Mouse (Mus musculus): Measurements from ENCODE around the gene Dvl3. TPM values are rescaled to one million over a fixed set of nuclear protein-coding genes. Genes with fewer than 3 reads are reported as not detected.

Dvl3 gene
- polyA plus RNA-seq, 1 experiment from 2014 or later, result 49.1 TPM

- no peaks in the 10 kb centered on the region for H3K9me3 ChIP-seq
- no peak overlapping the region for H3K27ac ChIP-seq (replicated peaks)
- no peak for ATAC-seq (ENCODE audit: low FRiP score, low read depth)
- H3K36me3 ChIP-seq, result peaks cover 45% of the 10 kb centered on the region
- H3K4me3 ChIP-seq, result no peak overlapping the region
- H3K4me2 ChIP-seq (replicated peaks), result no peak overlapping the region
- H3K9ac ChIP-seq (replicated peaks), result no peak overlapping the region
- H3K27me3 ChIP-seq, result no peaks in the 10 kb centered on the region
- WGBS, result 95% methylated on average over 5 of the region's 5 CpGs
- peaks cover 18% of the 10 kb centered on the region for H3K4me1 ChIP-seq
Observed at GRCm38 (mm10) chr16:20551691-20552090, 34.9 kb downstream of the Dvl3 start.

- H3K4me3 ChIP-seq, result no peak overlapping the region
- H3K27me3 ChIP-seq, result no peaks in the 10 kb centered on the region
- no peak overlapping the region for H3K27ac ChIP-seq (replicated peaks)
- no peaks in the 10 kb centered on the region for H3K9me3 ChIP-seq
- H3K4me2 ChIP-seq (replicated peaks), result no peak overlapping the region
- no peak overlapping the region for H3K9ac ChIP-seq (replicated peaks)
- H3K4me1 ChIP-seq, result peaks cover 16% of the 10 kb centered on the region
- H3K36me3 ChIP-seq, result peaks cover 51% of the 10 kb centered on the region
- no peak for ATAC-seq (ENCODE audit: low FRiP score, low read depth)
- WGBS, result 85% methylated on average over 1 of the region's 1 CpGs
Observed at GRCm38 (mm10) chr16:20552594-20552993, 35.8 kb downstream of the Dvl3 start.

- WGBS, result 92% methylated on average over 6 of the region's 6 CpGs
- no peak for ATAC-seq (ENCODE audit: low FRiP score, low read depth)
Observed at GRCm38 (mm10) chr16:20555000-20555399, 38.2 kb downstream of the Dvl3 start.

GRCm38 (mm10) chr16:20557381-20557780 lies 40.6 kb downstream of the Dvl3 start:
- Histone ChIP-seq H3K9ac (replicated peaks) (no peak overlapping the region), H3K27me3 (no peaks in the 10 kb centered on the region), H3K27ac (replicated peaks) (no peak overlapping the region), H3K4me3 (no peak overlapping the region), H3K4me2 (replicated peaks) (no peak overlapping the region), H3K36me3 (peaks cover 78% of the 10 kb centered on the region), H3K4me1 (no peaks in the 10 kb centered on the region), H3K9me3 (no peaks in the 10 kb centered on the region)
- ATAC-seq (ENCODE audit: low FRiP score, low read depth), result no peak
- 79% methylated on average over 7 of the region's 7 CpGs for WGBS

More at GRCm38 (mm10) chr16:20555000-20555399, 38.2 kb downstream of the Dvl3 start:
- Histone ChIP-seq H3K9me3 (no peaks in the 10 kb centered on the region), H3K36me3 (peaks cover 75% of the 10 kb centered on the region), H3K27ac (replicated peaks) (no peak overlapping the region), H3K27me3 (no peaks in the 10 kb centered on the region), H3K4me1 (no peaks in the 10 kb centered on the region), H3K9ac (replicated peaks) (no peak overlapping the region), H3K4me3 (no peak overlapping the region), H3K4me2 (replicated peaks) (no peak overlapping the region)

- H3K4me3 ChIP-seq, result no peak overlapping the region
- no peak overlapping the region for H3K9ac ChIP-seq (replicated peaks)
- no peak for ATAC-seq (ENCODE audit: low FRiP score, low read depth)
Observed at GRCm38 (mm10) chr16:20565075-20565474, 48.3 kb downstream of the Dvl3 start.

More at GRCm38 (mm10) chr16:20565075-20565474, 48.3 kb downstream of the Dvl3 start:
- no peak overlapping the region for H3K27ac ChIP-seq (replicated peaks)
- no peaks in the 10 kb centered on the region for H3K4me1 ChIP-seq
- H3K9me3 ChIP-seq, result no peaks in the 10 kb centered on the region
- WGBS, result 63% methylated on average over 1 of the region's 1 CpGs
- peaks cover 30% of the 10 kb centered on the region for H3K36me3 ChIP-seq
- no peak overlapping the region for H3K4me2 ChIP-seq (replicated peaks)
- no peaks in the 10 kb centered on the region for H3K27me3 ChIP-seq

Other genes starting within 250 kb of the Dvl3 start
- gene Parl, start 214.6 kb upstream of the Dvl3 start, polyA plus RNA-seq (2016; fragmentation: Nextera tagmentation; extraction: Ambion mirVana), result 95.0 and 95.2 TPM in 2 replicates
- not detected in 2 replicates for gene Cyp2ab1, start 191.6 kb upstream of the Dvl3 start, polyA plus RNA-seq (2016; fragmentation: Nextera tagmentation; extraction: Ambion mirVana)
- 122 and 138 TPM in 2 replicates for gene Abcc5, start 90.6 kb upstream of the Dvl3 start, polyA plus RNA-seq (2016; fragmentation: Nextera tagmentation; extraction: Ambion mirVana)
- 120 and 136 TPM in 2 replicates for gene Eif2b5, start 18.2 kb upstream of the Dvl3 start, polyA plus RNA-seq (2016; fragmentation: Nextera tagmentation; extraction: Ambion mirVana)
- 906 and 914 TPM in 2 replicates for gene Ap2m1, start 18.5 kb downstream of the Dvl3 start, polyA plus RNA-seq (2016; fragmentation: Nextera tagmentation; extraction: Ambion mirVana)
- gene Abcf3, start 31.6 kb downstream of the Dvl3 start, polyA plus RNA-seq (2016; fragmentation: Nextera tagmentation; extraction: Ambion mirVana), result 76.5 and 77.9 TPM in 2 replicates
- 6.0 and 7.5 TPM in 2 replicates for gene Vwa5b2, start 72.5 kb downstream of the Dvl3 start, polyA plus RNA-seq (2016; fragmentation: Nextera tagmentation; extraction: Ambion mirVana)
- 19.0 and 22.1 TPM in 2 replicates for gene Eef1akmt4, start 94.6 kb downstream of the Dvl3 start, polyA plus RNA-seq (2016; fragmentation: Nextera tagmentation; extraction: Ambion mirVana)
- 0.45 TPM in 1 of 2 replicates, not detected in the other for gene Gm49333, start 94.6 kb downstream of the Dvl3 start, polyA plus RNA-seq (2016; fragmentation: Nextera tagmentation; extraction: Ambion mirVana)
- 42.6 TPM in 2 replicates for gene Alg3, start 94.8 kb downstream of the Dvl3 start, polyA plus RNA-seq (2016; fragmentation: Nextera tagmentation; extraction: Ambion mirVana)
- 8.8 and 9.8 TPM in 2 replicates for gene Camk2n2, start 104.3 kb downstream of the Dvl3 start, polyA plus RNA-seq (2016; fragmentation: Nextera tagmentation; extraction: Ambion mirVana)
- 7.8 and 9.7 TPM in 2 replicates for gene Ece2, start 112.8 kb downstream of the Dvl3 start, polyA plus RNA-seq (2016; fragmentation: Nextera tagmentation; extraction: Ambion mirVana)
- gene Psmd2, start 134.7 kb downstream of the Dvl3 start, polyA plus RNA-seq (2016; fragmentation: Nextera tagmentation; extraction: Ambion mirVana), result 432 and 443 TPM in 2 replicates
- gene Eif4g1, start 151.3 kb downstream of the Dvl3 start, polyA plus RNA-seq (2016; fragmentation: Nextera tagmentation; extraction: Ambion mirVana), result 191 and 210 TPM in 2 replicates
- 17.9 and 18.0 TPM in 2 replicates for gene Fam131a, start 176.3 kb downstream of the Dvl3 start, polyA plus RNA-seq (2016; fragmentation: Nextera tagmentation; extraction: Ambion mirVana)
- gene Polr2h, start 200.7 kb downstream of the Dvl3 start, polyA plus RNA-seq (2016; fragmentation: Nextera tagmentation; extraction: Ambion mirVana), result 84.5 and 87.6 TPM in 2 replicates
- gene Clcn2, start 200.8 kb downstream of the Dvl3 start, polyA plus RNA-seq (2016; fragmentation: Nextera tagmentation; extraction: Ambion mirVana), result 30.7 and 32.8 TPM in 2 replicates
- gene Chrd, start 216.1 kb downstream of the Dvl3 start, polyA plus RNA-seq (2016; fragmentation: Nextera tagmentation; extraction: Ambion mirVana), result 4.8 and 5.3 TPM in 2 replicates
- 0.43 and 0.63 TPM in 2 replicates for gene Thpo, start 217.5 kb downstream of the Dvl3 start, polyA plus RNA-seq (2016; fragmentation: Nextera tagmentation; extraction: Ambion mirVana)